Mouse (Mus musculus): ENCODE measurements around the gene Mea1.

Gene Mea1

GRCm38 (mm10) chr17:46678416-46678815 lies at the start of gene Mea1:
TSS of gene Mea1 (plus strand) at chr17:46678793.
- in situ Hi-C loops (cut with MboI; ENCODE audit: low pct_unique_long_range_greater_than_20kb in 1 of 2, low sequenced_read_pairs in 2 of 2, unreplicated experiment in 1 of 2) = no loop called here

- in situ Hi-C loops (cut with MboI; ENCODE audit: low pct_unique_long_range_greater_than_20kb in 1 of 2, low sequenced_read_pairs in 2 of 2, unreplicated experiment in 1 of 2) = no loop called here
These were observed 48.7 kb upstream of the Mea1 start for GRCm38 (mm10) chr17:46629685-46630441.

GRCm38 (mm10) chr17:46636831-46637523 lies 41.6 kb upstream of the Mea1 start:
- in situ Hi-C loops (cut with MboI; ENCODE audit: low pct_unique_long_range_greater_than_20kb in 1 of 2, low sequenced_read_pairs in 2 of 2, unreplicated experiment in 1 of 2) = no loop called here

GRCm38 (mm10) chr17:46639929-46640328 lies 38.7 kb upstream of the Mea1 start:
- in situ Hi-C loops (cut with MboI; ENCODE audit: low pct_unique_long_range_greater_than_20kb in 1 of 2, low sequenced_read_pairs in 2 of 2, unreplicated experiment in 1 of 2) = no loop called here

GRCm38 (mm10) chr17:46642060-46642459 lies 36.5 kb upstream of the Mea1 start:
- in situ Hi-C loops (cut with MboI; ENCODE audit: low pct_unique_long_range_greater_than_20kb in 1 of 2, low sequenced_read_pairs in 2 of 2, unreplicated experiment in 1 of 2) = no loop called here

- in situ Hi-C loops (cut with MboI; ENCODE audit: low pct_unique_long_range_greater_than_20kb in 1 of 2, low sequenced_read_pairs in 2 of 2, unreplicated experiment in 1 of 2) = no loop called here
These were observed 34.3 kb upstream of the Mea1 start for GRCm38 (mm10) chr17:46644152-46644805.

GRCm38 (mm10) chr17:46644916-46645475 lies 33.6 kb upstream of the Mea1 start:
- in situ Hi-C loops (cut with MboI; ENCODE audit: low pct_unique_long_range_greater_than_20kb in 1 of 2, low sequenced_read_pairs in 2 of 2, unreplicated experiment in 1 of 2) = no loop called here

- in situ Hi-C loops (cut with MboI; ENCODE audit: low pct_unique_long_range_greater_than_20kb in 1 of 2, low sequenced_read_pairs in 2 of 2, unreplicated experiment in 1 of 2) = no loop called here
These were observed 32.9 kb upstream of the Mea1 start, which contains the start of the genes Klc4 and Mrpl2 for GRCm38 (mm10) chr17:46645561-46646321. TSS of gene Klc4 (minus strand) at chr17:46646022. TSS of gene Mrpl2 (plus strand) at chr17:46646229.

- in situ Hi-C loops (cut with MboI; ENCODE audit: low pct_unique_long_range_greater_than_20kb in 1 of 2, low sequenced_read_pairs in 2 of 2, unreplicated experiment in 1 of 2) = no loop called here
These were observed 32.3 kb upstream of the Mea1 start for GRCm38 (mm10) chr17:46646322-46646662.

GRCm38 (mm10) chr17:46647279-46647678 lies 31.3 kb upstream of the Mea1 start:
- in situ Hi-C loops (cut with MboI; ENCODE audit: low pct_unique_long_range_greater_than_20kb in 1 of 2, low sequenced_read_pairs in 2 of 2, unreplicated experiment in 1 of 2) = no loop called here

- in situ Hi-C loops (cut with MboI; ENCODE audit: low pct_unique_long_range_greater_than_20kb in 1 of 2, low sequenced_read_pairs in 2 of 2, unreplicated experiment in 1 of 2) = no loop called here
These were observed 30.2 kb upstream of the Mea1 start for GRCm38 (mm10) chr17:46648436-46648835.

- in situ Hi-C loops (cut with MboI; ENCODE audit: low pct_unique_long_range_greater_than_20kb in 1 of 2, low sequenced_read_pairs in 2 of 2, unreplicated experiment in 1 of 2) = loop anchor here in 1 of 2 experiments (5.0 kb wide), 1 partner anchor 62 kb away; the partner anchor contains the start of gene Pex6
These were observed 28.8 kb upstream of the Mea1 start for GRCm38 (mm10) chr17:46649811-46650210.

- in situ Hi-C loops (cut with MboI; ENCODE audit: low pct_unique_long_range_greater_than_20kb in 1 of 2, low sequenced_read_pairs in 2 of 2, unreplicated experiment in 1 of 2) = loop anchor here in 1 of 2 experiments (5.0 kb wide), 1 partner anchor 62 kb away; the partner anchor contains the start of gene Pex6
These were observed 28.2 kb upstream of the Mea1 start, which contains the start of gene Cul7 for GRCm38 (mm10) chr17:46650232-46651031. TSS of gene Cul7 (plus strand) at chr17:46650337.

GRCm38 (mm10) chr17:46651292-46651691 lies 27.3 kb upstream of the Mea1 start:
- in situ Hi-C loops (cut with MboI; ENCODE audit: low pct_unique_long_range_greater_than_20kb in 1 of 2, low sequenced_read_pairs in 2 of 2, unreplicated experiment in 1 of 2) = loop anchor here in 1 of 2 experiments (5.0 kb wide), 1 partner anchor 61 kb away; the partner anchor contains the start of gene Pex6

GRCm38 (mm10) chr17:46651755-46652547 lies 26.6 kb upstream of the Mea1 start:
- in situ Hi-C loops (cut with MboI; ENCODE audit: low pct_unique_long_range_greater_than_20kb in 1 of 2, low sequenced_read_pairs in 2 of 2, unreplicated experiment in 1 of 2) = loop anchor here in 1 of 2 experiments (5.0 kb wide), 1 partner anchor 60 kb away; the partner anchor contains the start of gene Pex6

GRCm38 (mm10) chr17:46656054-46656453 lies 22.5 kb upstream of the Mea1 start:
- in situ Hi-C loops (cut with MboI; ENCODE audit: low pct_unique_long_range_greater_than_20kb in 1 of 2, low sequenced_read_pairs in 2 of 2, unreplicated experiment in 1 of 2) = no loop called here

GRCm38 (mm10) chr17:46661351-46661750 lies 17.2 kb upstream of the Mea1 start:
- in situ Hi-C loops (cut with MboI; ENCODE audit: low pct_unique_long_range_greater_than_20kb in 1 of 2, low sequenced_read_pairs in 2 of 2, unreplicated experiment in 1 of 2) = no loop called here

Data from mouse embryonic stem cell (cell line).